Mouse (Mus musculus) cerebellum, adult 2 months (tissue): ENCODE measurements at regions not wholly inside any gene's neighbourhood (a gene's known extent, or its start where the extent isn't known, plus 50 kb on each side); places are given as distances from the start of the nearest gene placed in this dataset.

ENCODE experiments used
- DNase-seq, 2 experiments: peaks; one replicate each; pipeline ENCODE4 v3.0.0; 2021
- H3K27ac ChIP-seq: fragments of 200-500 bp; 2 replicates; pipeline ENCODE4 v1.5.1; 2012; ENCODE audit warnings: low read length, control low read depth, inconsistent platforms; ENCODE audit not compliant: insufficient read depth
- H3K27me3 ChIP-seq: fragments of 200-500 bp; 2 replicates; pipeline ENCODE4 v1.6.1; 2012; ENCODE audit warnings: inconsistent platforms, mild to moderate bottlenecking, low read length, moderate library complexity; ENCODE audit not compliant: control insufficient read depth, insufficient read depth
- H3K4me1 ChIP-seq: fragments of 200-500 bp; 2 replicates; pipeline ENCODE4 v1.6.1; 2011; ENCODE audit warnings: low read length; ENCODE audit not compliant: control insufficient read depth, insufficient read depth
- H3K4me3 ChIP-seq: fragments of 200-500 bp; replicated peaks from 2 replicates; pipeline ENCODE3; 2011; ENCODE audit warnings: mild to moderate bottlenecking, low read depth, low read length, control low read depth; ENCODE audit not compliant: insufficient read depth
- CTCF ChIP-seq: fragments of 200-500 bp; IDR thresholded peaks from 2 replicates; pipeline ENCODE4 v1.5.1; 2011; ENCODE audit warnings: low read depth, mild to moderate bottlenecking, control low read depth, low read length, moderate library complexity, borderline replicate concordance; ENCODE audit not compliant: insufficient read depth
- POLR2A ChIP-seq: fragments of 200-500 bp; IDR thresholded peaks from 2 replicates; pipeline ENCODE4 v1.6.1; 2011; ENCODE audit warnings: low read length, control low read depth, borderline replicate concordance; ENCODE audit not compliant: insufficient read depth
- WGBS: fragments of 180-500 bp; shearing (Covaris S2); methylation state at CpG from one replicate; pipeline ENCODE4 v1.1.7; 2018; 5-methylcytosine and 5-hydroxymethylcytosine counted together

- no peak overlapping the region for H3K4me3 ChIP-seq
- no peak for TF ChIP-seq POLR2A
- no peak for TF ChIP-seq CTCF
- no peak overlapping the region for H3K27ac ChIP-seq
- DNase-seq, result no peak
- 0 out of 2 replicates have a peak, but pooled peaks cover 4% of the 10 kb centered on the region for H3K4me1 ChIP-seq
- no peaks in the 10 kb centered on the region for H3K27me3 ChIP-seq
- 66% methylated on average over 8 of the region's 8 CpGs for WGBS
These were observed 180.8 kb downstream of the Usp46 start for GRCm38 (mm10) chr5:73887306-73887958.

DNA sequence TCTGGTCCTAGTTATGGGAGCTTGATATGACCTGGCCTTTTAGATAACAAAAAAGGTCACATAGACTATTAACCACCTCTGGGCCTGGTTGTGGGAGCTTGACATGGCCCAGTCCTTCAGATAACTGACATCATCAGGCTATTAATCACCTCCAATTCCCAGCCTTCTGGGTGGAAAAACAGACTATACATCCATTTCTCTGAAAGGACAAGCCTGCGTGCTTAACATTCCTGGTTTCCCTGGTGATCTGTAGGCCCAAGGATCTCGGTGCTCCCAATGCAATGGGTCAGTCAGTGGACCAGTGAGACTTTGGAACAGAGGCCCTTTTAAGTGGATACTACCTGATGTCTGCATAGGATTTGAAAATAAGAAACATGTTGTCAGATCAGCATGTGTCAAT lies 179.8 kb downstream of the Usp46 start:
- WGBS, result 93% methylated on average over 2 of the region's 2 CpGs
- H3K27me3 ChIP-seq, result no peaks in the 10 kb centered on the region
- TF ChIP-seq POLR2A (no peak), CTCF (no peak)

DNA sequence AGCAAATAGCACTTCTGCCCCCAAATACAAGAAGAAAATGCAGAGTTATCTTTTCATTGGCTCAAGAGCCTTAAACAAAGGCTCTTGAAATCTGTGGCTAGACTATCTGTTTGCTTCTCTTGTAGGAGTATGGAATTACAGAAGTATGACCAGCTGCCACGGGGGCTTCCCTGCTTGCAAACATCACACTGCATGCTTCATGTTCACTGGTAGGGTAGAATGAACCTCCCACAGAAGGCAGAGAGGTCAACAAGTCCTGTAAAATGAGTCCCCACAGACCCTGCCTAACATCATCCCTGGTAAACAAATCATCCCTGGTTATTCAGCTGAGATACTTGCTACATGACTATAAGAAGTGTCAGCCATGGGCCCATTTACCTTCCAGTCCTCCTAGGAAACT lies 178.9 kb downstream of the Usp46 start:
- TF ChIP-seq CTCF, result no peak
- WGBS, result 85% methylated on average over 1 of the region's 1 CpGs
- Histone ChIP-seq H3K27ac (no peak overlapping the region), H3K4me1 (0 out of 2 replicates have a peak, but pooled peaks cover 4% of the 10 kb centered on the region), H3K4me3 (no peak overlapping the region), H3K27me3 (no peaks in the 10 kb centered on the region)
- DNase-seq, result no peak

More for the DNA sequence above, 179.8 kb downstream of the Usp46 start:
- H3K4me3 ChIP-seq, result no peak overlapping the region
- no peak for DNase-seq
- H3K4me1 ChIP-seq, result 0 out of 2 replicates have a peak, but pooled peaks cover 4% of the 10 kb centered on the region
- no peak overlapping the region for H3K27ac ChIP-seq

- no peak for TF ChIP-seq CTCF
- TF ChIP-seq POLR2A, result no peak
- no peak for DNase-seq
- no peak overlapping the region for H3K4me3 ChIP-seq
- H3K27ac ChIP-seq, result no peak overlapping the region
- no peaks in the 10 kb centered on the region for H3K4me1 ChIP-seq
- no peaks in the 10 kb centered on the region for H3K27me3 ChIP-seq
- WGBS, result 35% methylated on average over 4 of the region's 4 CpGs
These were observed 177.3 kb downstream of the Usp46 start for GRCm38 (mm10) chr5:73890942-73891341.

DNA sequence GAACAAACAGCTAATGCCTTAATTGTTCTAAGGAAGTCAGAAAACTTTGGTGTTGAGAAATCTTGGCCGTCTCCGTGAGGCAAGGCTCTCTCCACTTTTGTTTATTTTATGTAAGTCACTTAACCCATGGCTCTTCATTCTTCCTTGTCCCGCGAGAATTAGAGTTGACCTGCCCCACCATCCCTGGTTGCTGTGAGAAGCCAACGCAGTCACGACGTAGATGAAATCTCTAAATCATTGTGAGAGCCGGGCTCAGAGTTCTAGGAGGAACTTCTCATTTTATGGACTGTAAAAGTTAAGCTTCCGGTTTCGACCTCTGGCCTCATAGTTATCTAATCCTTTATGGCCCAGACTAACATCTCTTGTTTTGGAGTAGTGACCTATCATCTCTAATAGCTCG lies 176.6 kb downstream of the Usp46 start:
- DNase-seq, result no peak
- WGBS, result 96% methylated on average over 11 of the region's 11 CpGs
- Histone ChIP-seq H3K27me3 (no peaks in the 10 kb centered on the region), H3K4me3 (no peak overlapping the region), H3K27ac (no peak overlapping the region), H3K4me1 (no peaks in the 10 kb centered on the region)
- TF ChIP-seq POLR2A, result no peak
- no peak for TF ChIP-seq CTCF

DNA sequence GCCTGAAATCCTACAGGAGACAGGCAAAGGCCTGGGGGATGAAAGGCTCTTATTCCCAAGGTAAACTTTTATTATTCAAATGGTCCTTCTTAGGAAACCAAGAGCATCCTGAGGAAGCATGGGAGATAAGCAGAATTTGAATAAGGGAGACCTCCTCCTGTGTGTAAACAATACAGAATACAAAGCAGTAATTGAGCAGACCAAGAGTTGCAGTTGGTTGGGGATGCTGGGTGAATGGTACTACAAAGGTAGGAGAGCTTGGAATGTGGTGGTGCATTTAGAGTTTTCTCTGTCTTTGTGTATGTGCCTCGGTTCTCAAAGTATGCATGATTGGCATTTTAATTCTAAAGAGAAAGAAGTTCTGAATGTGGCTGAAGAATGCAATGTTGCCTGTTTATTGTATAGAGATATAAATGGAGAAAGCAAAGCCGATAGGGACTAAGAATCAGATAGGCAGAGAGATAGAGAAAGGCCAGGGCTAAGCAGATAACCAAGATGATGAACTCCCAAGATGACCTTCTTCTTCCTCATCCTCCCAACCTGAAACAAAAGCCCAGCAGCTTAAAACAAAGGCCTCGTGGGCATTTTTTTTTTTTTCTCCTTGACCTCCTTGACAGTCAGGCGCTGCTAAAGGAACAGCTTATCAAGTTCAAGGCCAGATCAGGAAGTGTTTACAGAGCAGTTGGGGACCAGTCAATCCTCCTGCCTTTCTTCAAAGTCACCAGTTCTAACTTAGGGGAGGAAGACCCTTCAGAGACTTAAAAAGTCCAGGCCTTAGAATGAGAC lies 175.6 kb downstream of the Usp46 start:
- WGBS, result 66% methylated on average over 4 of the region's 4 CpGs

DNA sequence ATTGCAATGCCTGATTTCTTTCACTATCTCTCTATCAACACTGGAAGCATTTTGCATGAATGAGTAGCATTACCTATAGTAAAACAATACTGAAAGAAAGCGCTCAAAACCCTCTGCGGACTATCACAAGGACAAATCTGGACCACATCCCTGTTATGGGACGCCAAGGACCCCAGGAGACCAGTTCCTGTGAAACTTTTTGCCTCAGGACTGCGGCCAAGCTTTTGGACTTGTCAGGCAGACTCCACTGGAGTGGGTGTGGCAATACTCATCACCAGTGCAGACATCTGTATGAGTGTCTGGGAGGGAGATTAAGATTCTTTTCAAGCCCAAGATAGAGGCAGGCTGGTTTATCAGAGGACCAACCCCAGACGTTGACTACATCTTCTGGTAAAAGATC lies 173.0 kb downstream of the Usp46 start:
- no peak overlapping the region for H3K4me3 ChIP-seq
- no peaks in the 10 kb centered on the region for H3K27me3 ChIP-seq
- DNase-seq, result no peak
- no peak overlapping the region for H3K27ac ChIP-seq
- 73% methylated on average over 5 of the region's 5 CpGs for WGBS
- H3K4me1 ChIP-seq, result no peaks in the 10 kb centered on the region
- TF ChIP-seq CTCF (no peak), POLR2A (no peak)

More for the DNA sequence above, 175.6 kb downstream of the Usp46 start:
- no peak for DNase-seq
- TF ChIP-seq POLR2A (no peak), CTCF (no peak)
- Histone ChIP-seq H3K27ac (no peak overlapping the region), H3K27me3 (no peaks in the 10 kb centered on the region), H3K4me1 (no peaks in the 10 kb centered on the region), H3K4me3 (no peak overlapping the region)

GRCm38 (mm10) chr5:73896785-73897184 lies 171.4 kb downstream of the Usp46 start:
- TF ChIP-seq POLR2A, result no peak
- no peak for TF ChIP-seq CTCF

More at GRCm38 (mm10) chr5:73896785-73897184, 171.4 kb downstream of the Usp46 start:
- Histone ChIP-seq H3K4me1 (no peaks in the 10 kb centered on the region), H3K27me3 (no peaks in the 10 kb centered on the region), H3K4me3 (no peak overlapping the region), H3K27ac (no peak overlapping the region)
- DNase-seq, result no peak
- 96% methylated on average over 1 of the region's 1 CpGs for WGBS
